Mouse (Mus musculus): ENCODE results near the gene Ppp4c.

DNA sequence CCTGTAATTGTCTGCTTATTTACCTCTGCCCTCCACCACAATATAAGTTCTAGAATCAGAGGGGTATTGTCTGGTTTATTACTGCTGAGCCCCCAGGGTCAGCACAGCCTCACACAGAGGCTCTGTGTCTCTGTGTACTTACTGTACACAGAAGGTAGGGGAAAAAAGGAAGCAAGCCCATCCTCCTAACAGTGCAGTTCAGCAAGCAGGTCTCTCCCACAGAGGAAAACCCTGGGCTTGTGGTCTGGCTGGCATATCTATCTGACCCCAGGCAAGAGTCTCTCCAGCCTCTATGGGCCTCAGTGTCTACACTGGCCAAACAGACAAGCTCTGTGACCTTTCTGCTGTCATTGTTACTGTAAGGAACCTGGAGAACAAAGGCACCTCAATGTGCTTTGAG, 11.5 kb upstream of the Ppp4c start:
- TF ChIP-seq CTCF (IDR thresholded peaks at IDR 0.05; ENCODE audit: control insufficient read depth, insufficient read depth, low read length): no peak
- TF ChIP-seq POLR2A (IDR thresholded peaks at IDR 0.05; ENCODE audit: borderline replicate concordance, control insufficient read depth, low read depth, low read length): no peak

All from bone marrow, adult 2 months (tissue).